Mouse (Mus musculus) spleen, postnatal 10 days (tissue): ENCODE data around the gene Xrcc4.
A peak's percentile ranks its signal among the peaks of the same experiment; 100 is the strongest.
"Not testable (repeated sequence)": the region's sequence is repeated elsewhere in the genome, so short reads cannot be mapped to it uniquely, and the experiment has no call there.

Experiments
- DNase-seq, 2 experiments: peaks; one replicate each; pipeline ENCODE4 v3.0.0; 2021 to 2022; ENCODE audit warnings: low spot score in 2 of 2

Xrcc4 gene

GRCm38 (mm10) chr13:90088962-90089824, at the start of gene Xrcc4, which contains the start of gene Tmem167:
Xrcc4 (minus strand) TSS chr13:90089608.
Tmem167 (plus strand) TSS chr13:90089123.
- DNase-seq = peak; percentile 80 to 93

GRCm38 (mm10) chr13:90136156-90136910, 46.9 kb upstream of the Xrcc4 start:
- DNase-seq = no peak

GRCm38 (mm10) chr13:90111681-90112080, 22.3 kb upstream of the Xrcc4 start:
- no peak for DNase-seq

DNA sequence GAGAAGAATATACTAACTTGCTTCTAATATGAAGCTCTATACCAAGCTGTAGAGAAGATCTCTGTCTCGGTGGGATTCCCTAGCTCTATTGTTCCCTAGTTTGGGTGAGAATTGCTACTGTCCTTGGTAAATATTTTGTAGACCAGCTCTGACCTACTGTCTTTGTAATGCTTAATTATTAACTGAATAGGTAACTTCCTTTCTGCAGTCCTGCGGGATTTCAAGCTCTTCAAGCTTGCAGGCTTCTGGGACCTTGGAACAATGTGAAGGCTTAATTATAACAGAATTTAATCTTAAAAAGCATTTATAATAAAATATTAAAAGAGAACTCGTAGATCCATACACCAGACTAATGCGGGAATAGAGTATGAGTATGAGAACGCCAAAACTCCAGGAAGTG, 19.3 kb upstream of the Xrcc4 start:
- not testable (repeated sequence) for DNase-seq

DNA sequence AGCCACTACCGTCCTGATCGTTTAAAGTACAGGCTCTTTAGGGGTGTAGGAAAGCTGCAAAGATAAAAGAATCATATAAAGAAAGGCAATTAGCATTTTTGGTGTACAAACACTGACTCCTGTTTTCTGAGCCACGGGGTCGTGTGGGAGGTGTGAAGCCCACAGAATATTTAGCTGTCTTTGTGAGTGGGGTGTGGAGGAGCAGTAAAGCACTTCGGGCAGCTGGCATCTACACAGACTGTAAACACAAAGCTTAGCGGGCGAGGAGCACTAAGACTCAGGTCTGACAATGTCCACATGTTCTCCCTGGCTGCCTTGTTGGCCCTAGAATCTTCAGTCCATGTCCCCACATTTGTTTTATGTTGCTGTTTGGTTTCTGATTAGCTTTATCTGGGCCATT, 16.7 kb upstream of the Xrcc4 start:
- DNase-seq = no peak

GRCm38 (mm10) chr13:90101514-90101913, 12.1 kb upstream of the Xrcc4 start:
- no peak for DNase-seq

DNA sequence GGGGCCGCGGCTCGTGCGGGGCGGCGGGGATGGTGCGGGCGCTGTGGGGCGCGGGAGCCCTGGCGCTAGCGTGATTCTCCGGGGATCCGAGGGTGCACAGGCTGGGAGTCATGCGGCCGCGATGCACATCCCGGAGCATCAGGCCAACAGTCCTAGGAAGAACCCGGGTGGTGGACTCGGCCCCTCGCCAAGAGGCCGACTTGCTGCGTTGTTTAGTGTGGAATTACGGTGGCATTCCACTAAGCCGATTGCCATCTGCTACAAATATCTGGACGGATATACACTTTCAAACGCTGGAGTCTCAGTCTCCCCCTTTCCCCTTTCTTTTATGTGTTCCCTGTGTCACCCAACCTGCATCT, 396 bp upstream of the Xrcc4 start:
- no peak for DNase-seq

GRCm38 (mm10) chr13:90061877-90062276, 27.5 kb downstream of the Xrcc4 start:
- no peak for DNase-seq

- DNase-seq = no peak
These were observed 37.0 kb downstream of the Xrcc4 start for GRCm38 (mm10) chr13:90052408-90052807.

DNA sequence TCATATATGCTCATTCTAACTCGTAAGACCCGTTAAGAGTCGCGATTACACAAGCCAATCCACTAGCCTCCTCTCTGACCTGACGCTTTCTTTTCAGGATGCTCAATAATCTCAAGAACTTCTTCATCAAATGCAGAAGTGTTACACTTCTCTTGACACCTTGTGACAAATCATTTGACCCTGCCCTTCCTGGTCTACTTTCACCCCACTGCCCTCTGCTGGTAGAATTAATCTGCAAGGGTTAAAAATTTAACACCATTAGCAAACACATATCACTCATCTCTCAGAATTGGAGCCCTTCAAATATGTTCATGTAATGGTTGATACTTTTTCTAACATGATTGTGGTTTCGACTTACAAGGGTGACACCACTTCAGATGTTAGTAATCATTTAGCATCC, 37.7 kb downstream of the Xrcc4 start:
- DNase-seq = peak in 1 of 2 experiments; percentile 13

- no peak for DNase-seq
These were observed 49.8 kb downstream of the Xrcc4 start for GRCm38 (mm10) chr13:90039613-90040012.

GRCm38 (mm10) chr13:90032977-90033376, 56.4 kb downstream of the Xrcc4 start:
- DNase-seq = no peak

DNA sequence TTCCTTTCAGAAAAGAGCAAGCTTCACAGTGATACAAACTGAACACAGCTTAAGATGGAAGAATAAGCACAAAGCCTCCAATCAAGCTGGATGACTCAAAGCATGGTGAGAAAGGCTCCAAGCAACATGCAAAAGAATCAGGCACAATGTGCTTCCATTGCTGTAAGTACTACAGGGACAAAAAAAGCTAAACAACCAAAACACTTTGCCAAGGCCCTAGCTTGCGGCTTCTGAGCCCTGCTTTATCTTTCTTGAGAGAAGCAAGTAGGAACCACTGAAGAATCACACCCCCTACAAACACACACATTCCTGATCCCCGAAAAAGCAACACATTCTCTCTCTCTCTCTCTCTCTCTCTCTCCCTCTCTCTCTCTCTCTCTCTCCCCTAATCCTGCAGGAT, 56.9 kb downstream of the Xrcc4 start:
- no peak for DNase-seq

DNA sequence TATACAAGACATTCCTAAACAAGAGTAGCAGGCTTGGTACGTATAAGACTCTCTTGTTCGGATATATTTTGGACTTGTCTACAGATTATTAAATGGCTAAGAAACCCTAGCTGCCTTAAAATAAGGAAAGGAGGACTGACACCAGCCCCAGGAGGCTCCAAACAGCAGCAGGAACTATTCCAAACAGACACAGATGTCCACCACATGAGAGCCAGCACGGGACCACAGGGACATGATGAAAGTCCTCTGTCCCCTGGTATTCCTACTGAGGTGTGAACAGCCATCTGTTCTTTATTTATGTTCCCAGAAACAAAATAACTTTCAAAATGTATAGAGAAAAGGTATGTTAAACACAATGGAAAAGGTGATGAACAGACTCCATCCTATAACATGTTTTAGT, 58.5 kb downstream of the Xrcc4 start:
- DNase-seq = no peak

- DNase-seq = no peak
These were observed 76.8 kb downstream of the Xrcc4 start for GRCm38 (mm10) chr13:90012620-90013019.

DNA sequence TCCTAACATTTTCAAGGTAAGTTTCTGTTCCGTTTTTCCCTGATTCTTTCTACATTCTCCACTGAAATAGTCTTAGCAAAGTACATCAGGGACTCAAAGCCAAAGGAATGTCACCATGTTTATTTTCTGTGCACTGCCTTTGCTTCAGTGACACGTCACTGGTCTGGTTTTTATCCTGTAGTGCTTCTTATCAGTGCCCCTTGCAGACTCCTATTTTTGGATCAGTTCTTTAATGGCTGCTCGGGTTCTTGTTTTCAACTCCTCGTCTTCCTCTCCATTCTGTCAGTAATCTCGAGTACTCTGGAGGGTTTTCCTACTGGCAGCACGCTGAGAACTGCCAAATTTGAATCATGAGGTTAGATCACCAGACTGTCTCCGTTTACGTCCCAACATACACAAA, 77.2 kb downstream of the Xrcc4 start:
- DNase-seq = no peak

DNA sequence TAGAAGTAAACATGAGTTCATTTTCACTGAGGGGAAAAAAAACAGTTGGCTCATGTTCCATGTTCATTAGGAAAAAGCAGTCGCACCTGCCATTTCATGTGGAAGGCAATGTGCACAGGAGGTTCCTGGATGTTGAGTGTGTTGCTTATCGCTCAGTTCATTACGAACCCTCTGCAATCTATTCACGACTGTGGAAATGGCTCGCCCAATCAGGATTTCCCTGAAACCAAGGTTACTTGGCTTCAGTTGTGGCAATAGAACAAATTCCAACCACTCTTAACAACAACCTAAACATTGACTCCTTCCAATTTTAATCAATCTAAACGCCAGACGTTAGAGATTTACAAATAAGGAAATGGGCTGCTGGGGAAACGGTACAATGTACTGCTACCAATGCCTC, 78.3 kb downstream of the Xrcc4 start:
- no peak for DNase-seq

GRCm38 (mm10) chr13:90009786-90010185, 79.6 kb downstream of the Xrcc4 start:
- DNase-seq = no peak

DNA sequence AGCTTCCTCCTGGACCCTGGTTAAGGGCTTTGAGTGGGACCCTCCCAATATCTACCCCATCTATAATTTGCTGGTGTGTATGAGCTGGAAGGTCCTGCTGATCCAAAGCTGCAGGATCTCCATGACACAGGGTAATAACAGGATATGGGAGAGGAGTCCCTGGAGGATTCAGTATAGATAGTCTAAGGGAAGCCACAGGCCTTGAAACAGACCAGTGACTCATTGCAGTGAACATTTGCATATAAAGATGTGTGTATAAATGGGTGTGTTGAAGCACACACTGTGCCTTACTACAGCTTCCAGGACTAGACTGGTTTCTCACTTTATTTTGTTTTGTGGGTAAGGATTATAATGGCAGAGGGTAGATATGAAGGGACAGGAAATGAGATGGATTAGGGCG, 83.8 kb downstream of the Xrcc4 start:
- no peak for DNase-seq

DNA sequence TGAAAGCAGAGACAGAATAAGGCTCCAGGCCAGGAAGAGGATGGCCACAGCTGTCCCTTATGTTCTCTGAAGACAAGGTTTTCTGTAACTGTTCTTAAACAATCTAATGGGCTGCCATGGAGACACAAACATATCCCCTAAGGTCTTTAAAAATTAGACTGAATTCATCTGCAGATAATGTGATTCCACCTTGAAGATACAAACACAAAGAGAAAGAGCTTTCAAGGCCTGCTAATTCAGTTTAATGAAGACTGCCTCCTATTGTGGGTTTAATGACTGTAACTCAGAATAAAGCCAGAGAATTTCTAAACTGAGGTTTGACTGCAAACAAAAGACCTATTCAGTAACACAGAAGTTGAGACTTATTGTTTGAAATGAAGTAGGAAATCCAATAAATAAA, 91.9 kb downstream of the Xrcc4 start:
- no peak for DNase-seq

DNA sequence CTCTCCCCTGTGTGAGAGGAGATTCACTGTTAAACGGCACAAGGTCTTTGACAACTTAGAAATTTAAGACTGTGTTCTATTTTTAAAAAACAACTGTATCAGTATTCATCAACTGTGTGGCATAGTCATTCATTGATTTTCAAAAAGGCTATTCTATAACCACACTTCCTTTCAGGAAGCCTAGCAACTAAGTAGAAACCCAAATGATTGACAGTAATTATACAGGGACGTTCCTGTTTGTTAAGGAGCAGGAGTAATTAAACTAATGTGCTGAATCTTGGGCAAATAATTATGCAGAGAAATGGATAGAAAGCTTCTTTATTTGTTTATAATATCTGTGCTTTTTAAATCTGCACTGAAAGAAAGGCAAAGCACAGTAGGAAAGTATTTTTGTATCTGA, 103.3 kb downstream of the Xrcc4 start:
- DNase-seq = no peak

DNA sequence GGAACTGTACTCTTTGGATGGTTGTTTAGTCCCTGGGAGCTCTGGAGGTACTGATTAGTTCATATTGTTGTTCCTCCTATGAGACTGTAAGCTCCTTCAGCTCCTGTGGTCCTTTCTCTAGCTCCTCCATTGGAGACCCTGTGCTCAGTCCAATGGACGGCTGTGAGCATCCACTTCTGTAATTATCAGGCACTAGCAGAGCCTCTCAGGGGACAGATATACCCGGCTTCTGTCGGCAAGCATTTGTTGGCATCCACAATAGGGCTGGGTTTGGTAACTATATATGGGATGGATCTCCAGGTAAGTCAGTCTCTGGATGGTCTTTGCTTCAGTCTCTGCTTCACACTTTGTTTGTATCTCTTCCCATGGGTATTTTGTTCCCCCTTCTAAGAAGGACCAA, 118.5 kb downstream of the Xrcc4 start:
- DNase-seq = no peak

- DNase-seq = no peak
These were observed 120.7 kb downstream of the Xrcc4 start for GRCm38 (mm10) chr13:89968671-89969070.
